Mouse (Mus musculus) CH12.LX (cell line): Measurements from ENCODE around the gene Aig1. TPM values are rescaled to one million over a fixed set of nuclear protein-coding genes. Genes with fewer than 3 reads are reported as not detected.

Experiments
- DNase-seq: peaks from one replicate; pipeline ENCODE4 v3.0.0-alpha.2; 2013; ENCODE audit errors: extremely low read depth
- H3K27ac ChIP-seq: 2 replicates; pipeline ENCODE4 v1.5.1; 2012; ENCODE audit warnings: low read depth, mild to moderate bottlenecking, control low read depth, moderate library complexity; ENCODE audit not compliant: insufficient read depth
- H3K27me3 ChIP-seq: replicated peaks from 2 replicates; pipeline ENCODE3; 2012; ENCODE audit warnings: inconsistent platforms
- H3K36me3 ChIP-seq, 2 experiments: replicated peaks in 1 of 2; 2 replicates each; pipeline versions ENCODE3 to v1.6.1; 2012; ENCODE audit warnings: inconsistent platforms in 1 of 2, low read length in 1 of 2, mild to moderate bottlenecking in 1 of 2, mixed read lengths in 1 of 2, moderate library complexity in 1 of 2; ENCODE audit not compliant: control insufficient read depth in 1 of 2, insufficient read depth in 1 of 2
- H3K4me1 ChIP-seq, 2 experiments: 2 replicates each; pipeline ENCODE4 v1.6.1; 2012; ENCODE audit warnings: inconsistent platforms in 1 of 2, moderate library complexity in 1 of 2; ENCODE audit not compliant: insufficient read depth in 2 of 2, control insufficient read depth in 1 of 2
- H3K4me2 ChIP-seq: 2 replicates; pipeline ENCODE4 v1.6.1; 2012; ENCODE audit warnings: low read depth, mild to moderate bottlenecking, control low read depth; ENCODE audit not compliant: poor library complexity, insufficient read depth, severe bottlenecking
- H3K4me3 ChIP-seq, 3 experiments: fragments of 150-350 bp in 1 of 3; sonication (generic) in 1 of 3; replicated peaks in 1 of 3; 2 replicates each; pipeline versions ENCODE3 to v1.5.1; 2011 to 2012; ENCODE audit warnings: low read depth in 2 of 3, low read length in 2 of 3, mild to moderate bottlenecking in 2 of 3, moderate library complexity in 2 of 3, control low read depth in 1 of 3, improper control_type of control experiment in 1 of 3, inconsistent platforms in 1 of 3, mixed read lengths in 1 of 3; ENCODE audit not compliant: poor library complexity in 1 of 3
- H3K79me2 ChIP-seq: replicated peaks from 2 replicates; pipeline ENCODE4 v1.6.1; 2012; ENCODE audit warnings: mild to moderate bottlenecking, moderate library complexity; ENCODE audit not compliant: control insufficient read depth, poor library complexity, insufficient read depth, severe bottlenecking; ENCODE audit errors: extremely low read depth
- H3K9ac ChIP-seq: 2 replicates; pipeline ENCODE4 v1.6.1; 2012; ENCODE audit warnings: low read depth, mild to moderate bottlenecking, control low read depth, moderate library complexity; ENCODE audit not compliant: insufficient read depth
- H3K9me3 ChIP-seq: replicated peaks from 2 replicates; pipeline ENCODE3; 2012; ENCODE audit warnings: low read length, inconsistent platforms, mixed read lengths
- BHLHE40 ChIP-seq: IDR thresholded peaks from 2 replicates; pipeline ENCODE4 v1.6.1; 2011; ENCODE audit warnings: mild to moderate bottlenecking, low read depth, low read length, improper control_type of control experiment
- CHD2 ChIP-seq: IDR thresholded peaks from 2 replicates; pipeline ENCODE4 v1.6.1; 2011; ENCODE audit warnings: low read length, improper control_type of control experiment
- CTCF ChIP-seq, 2 experiments: IDR thresholded peaks in 1 of 2; conservative IDR thresholded peaks in 1 of 2; 2 replicates each; pipeline ENCODE4 v1.5.1; 2011 to 2012; ENCODE audit warnings: low read depth in 2 of 2, low read length in 2 of 2, improper control_type of control experiment in 1 of 2, inconsistent platforms in 1 of 2, mild to moderate bottlenecking in 1 of 2, moderate library complexity in 1 of 2
- ELF1 ChIP-seq: IDR thresholded peaks from 2 replicates; pipeline ENCODE4 v1.6.1; 2014; ENCODE audit warnings: low read depth, mild to moderate bottlenecking, inconsistent platforms, low read length, improper control_type of control experiment
- GABPA ChIP-seq: IDR thresholded peaks from 2 replicates; pipeline ENCODE4 v1.6.1; 2012; ENCODE audit warnings: low read depth, low read length, improper control_type of control experiment, inconsistent platforms; ENCODE audit not compliant: insufficient replicate concordance
- HCFC1 ChIP-seq: IDR thresholded peaks from 2 replicates; pipeline ENCODE4 v1.6.1; 2012; ENCODE audit warnings: low read depth, mild to moderate bottlenecking, inconsistent platforms, low read length, improper control_type of control experiment
- JUND ChIP-seq: conservative IDR thresholded peaks from 2 replicates; pipeline ENCODE4 v1.6.1; 2011; ENCODE audit warnings: low read depth, low read length, improper control_type of control experiment
- KAT2A ChIP-seq: IDR thresholded peaks from 2 replicates; pipeline ENCODE4 v1.6.1; 2012; ENCODE audit warnings: low read length, improper control_type of control experiment, inconsistent platforms; ENCODE audit not compliant: insufficient replicate concordance
- MAZ ChIP-seq: IDR thresholded peaks from 2 replicates; pipeline ENCODE4 v1.6.1; 2012; ENCODE audit warnings: low read depth, mild to moderate bottlenecking, inconsistent platforms, low read length, improper control_type of control experiment, moderate library complexity
- MEF2A ChIP-seq: IDR thresholded peaks from 2 replicates; pipeline ENCODE4 v1.6.1; 2014; ENCODE audit warnings: low read depth, mild to moderate bottlenecking, inconsistent platforms, low read length, improper control_type of control experiment, borderline replicate concordance
- MXI1 ChIP-seq: IDR thresholded peaks from 2 replicates; pipeline ENCODE4 v1.6.1; 2011; ENCODE audit warnings: mild to moderate bottlenecking, low read depth, low read length, improper control_type of control experiment
- NELFE ChIP-seq: IDR thresholded peaks from 2 replicates; pipeline ENCODE4 v1.6.1; 2011; ENCODE audit warnings: low read depth, low read length, improper control_type of control experiment
- NRF1 ChIP-seq: IDR thresholded peaks from 2 replicates; pipeline ENCODE4 v1.6.1; 2014; ENCODE audit warnings: low read depth, mild to moderate bottlenecking, inconsistent platforms, low read length, improper control_type of control experiment, moderate library complexity
- PAX5 ChIP-seq: IDR thresholded peaks from 2 replicates; pipeline ENCODE4 v1.6.1; 2012; ENCODE audit warnings: low read length, inconsistent platforms, mixed read lengths
- POLR2A ChIP-seq: IDR thresholded peaks from 2 replicates; pipeline ENCODE4 v1.6.1; 2011; ENCODE audit warnings: low read depth, mild to moderate bottlenecking, improper control_type of control experiment, low read length
- POLR2AphosphoS2 ChIP-seq: IDR thresholded peaks from 2 replicates; pipeline ENCODE4 v1.6.1; 2011; ENCODE audit warnings: low read depth, low read length, improper control_type of control experiment
- RAD21 ChIP-seq: IDR thresholded peaks from 2 replicates; pipeline ENCODE4 v1.6.1; 2011; ENCODE audit warnings: low read depth, mild to moderate bottlenecking, low read length, improper control_type of control experiment, moderate library complexity
- RCOR1 ChIP-seq: conservative IDR thresholded peaks from 2 replicates; pipeline ENCODE4 v1.6.1; 2012; ENCODE audit warnings: low read depth, mild to moderate bottlenecking, inconsistent platforms, low read length, improper control_type of control experiment
- SIN3A ChIP-seq: IDR thresholded peaks from 2 replicates; pipeline ENCODE4 v1.6.1; 2012; ENCODE audit warnings: low read length, improper control_type of control experiment, inconsistent platforms
- SMC3 ChIP-seq: IDR thresholded peaks from 2 replicates; pipeline ENCODE4 v1.6.1; 2011; ENCODE audit warnings: low read depth, low read length, improper control_type of control experiment
- TCF12 ChIP-seq: IDR thresholded peaks from 2 replicates; pipeline ENCODE4 v1.6.1; 2014; ENCODE audit warnings: low read depth, mild to moderate bottlenecking, inconsistent platforms, low read length, improper control_type of control experiment
- USF1 ChIP-seq: IDR thresholded peaks from 2 replicates; pipeline ENCODE4 v1.6.1; 2014; ENCODE audit warnings: low read depth, mild to moderate bottlenecking, inconsistent platforms, low read length, improper control_type of control experiment
- USF2 ChIP-seq: conservative IDR thresholded peaks from 2 replicates; pipeline ENCODE4 v1.6.1; 2011; ENCODE audit warnings: low read depth, low read length, improper control_type of control experiment
- dilution Hi-C: fragments of 300-500 bp; cut with MboI; formaldehyde crosslinking; loops from 2 replicates; pipeline ENCODE4 v1.14.3; 2020; ENCODE audit warnings: low sequenced_read_pairs; ENCODE audit not compliant: extremely low pct_unique_long_range_greater_than_20kb, extremely low pct_ligation_motif_present
- in situ Hi-C: fragments of 300-500 bp; cut with MboI; formaldehyde crosslinking; loops from 3 replicates; pipeline ENCODE4 v1.14.3; 2019; ENCODE audit warnings: low sequenced_read_pairs, low pct_ligation_motif_present, low pct_unique_long_range_greater_than_20kb, mixed read lengths
- polyA plus RNA-seq: library from polyadenylated mRNA; unstranded; fragments of >175 nt; gene quantifications from 2 replicates; pipeline ENCODE4 v1.2.1, GENCODE M21; 2012; ENCODE audit warnings: low read depth; ENCODE audit not compliant: insufficient read length
- total RNA-seq, 2 experiments: library from RNA; depleted of rRNA; stranded (reverse); fragments of 300-350 nt in 1 of 2; fragments of >200 nt in 1 of 2; gene quantifications; 2 replicates each; pipeline ENCODE4 v1.2.3; 2012 to 2014

Gene Aig1
- total and polyA plus RNA-seq, 3 experiments, result 1.6 to 10.8 (median 2.4) TPM

GRCm38 (mm10) chr10:13685366-13685765 lies 183.4 kb downstream of the Aig1 start:
- H3K4me2 ChIP-seq, result no peak overlapping the region
- TF ChIP-seq GABPA (no peak), SIN3A (no peak), USF1 (no peak), MAZ (no peak), TCF12 (no peak), JUND (no peak), CHD2 (no peak), HCFC1 (no peak), BHLHE40 (no peak), NRF1 (no peak), POLR2A (no peak), RCOR1 (no peak)
- no peak overlapping the region for H3K4me3 ChIP-seq
- H3K79me2 ChIP-seq, result no peaks in the 10 kb centered on the region
- no peaks in the 10 kb centered on the region for H3K27me3 ChIP-seq
- H3K9me3 ChIP-seq, result no peaks in the 10 kb centered on the region
- dilution Hi-C loops (no loop called here), in situ Hi-C loops (no loop called here)
- no peak overlapping the region for H3K27ac ChIP-seq
- no peak for DNase-seq
- H3K36me3 ChIP-seq, result no peaks in the 10 kb centered on the region
- H3K9ac ChIP-seq, result no peak overlapping the region
- H3K4me1 ChIP-seq, result peaks cover 4 to 13% of the 10 kb centered on the region in 2 experiments; a peak in 3 of 4 replicates

- H3K4me1 ChIP-seq, result peaks cover 4 to 13% of the 10 kb centered on the region in 2 experiments; a peak in 3 of 4 replicates
- in situ Hi-C loops (no loop called here), dilution Hi-C loops (no loop called here)
- no peak overlapping the region for H3K4me2 ChIP-seq
- no peak for TF ChIP-seq NELFE
- no peak for DNase-seq
- H3K27ac ChIP-seq, result no peak overlapping the region
- H3K9ac ChIP-seq, result no peak overlapping the region
- H3K4me3 ChIP-seq, result no peak overlapping the region
- H3K9me3 ChIP-seq, result no peaks in the 10 kb centered on the region
- H3K79me2 ChIP-seq, result no peaks in the 10 kb centered on the region
- no peaks in the 10 kb centered on the region for H3K27me3 ChIP-seq
- no peaks in the 10 kb centered on the region for H3K36me3 ChIP-seq
Observed at GRCm38 (mm10) chr10:13684452-13684851, 184.3 kb downstream of the Aig1 start.

GRCm38 (mm10) chr10:13682565-13682964 lies 186.2 kb downstream of the Aig1 start:
- H3K27ac ChIP-seq, result no peak overlapping the region
- DNase-seq, result peak; percentile 24
- no peak overlapping the region for H3K4me2 ChIP-seq
- TF ChIP-seq RAD21 (peak; percentile 20), SMC3 (0 out of 2 replicates have a peak, but pooled peaks have one; percentile 12), KAT2A (no peak), MXI1 (no peak), USF2 (no peak), ELF1 (no peak), POLR2AphosphoS2 (no peak), CTCF (conservative IDR thresholded peaks at IDR 0.05 in 1 of 2, IDR thresholded peaks at IDR 0.05 in 1 of 2; ENCODE audit: low read depth in 2 of 2, low read length in 2 of 2) (peak in 1 of 2 experiments; percentile 52; a peak in 2 of 4 replicates), PAX5 (no peak), MEF2A (no peak)
- no peaks in the 10 kb centered on the region for H3K27me3 ChIP-seq
- peaks cover 4 to 13% of the 10 kb centered on the region in 2 experiments; a peak in 3 of 4 replicates for H3K4me1 ChIP-seq
- H3K9me3 ChIP-seq, result no peaks in the 10 kb centered on the region
- dilution Hi-C loops, result no loop called here
- no peak overlapping the region for H3K4me3 ChIP-seq
- no peak overlapping the region for H3K9ac ChIP-seq
- no peaks in the 10 kb centered on the region for H3K36me3 ChIP-seq
- no peaks in the 10 kb centered on the region for H3K79me2 ChIP-seq
- in situ Hi-C loops, result no loop called here
